Mouse (Mus musculus) embryonic fibroblast, embryonic 13.5 days (primary cell): ENCODE measurements around the gene Krt7. TPM values are rescaled to one million over a fixed set of nuclear protein-coding genes. Genes with fewer than 3 reads are reported as not detected.

ENCODE experiments used
- H3K27ac ChIP-seq: 2 replicates; pipeline ENCODE4 v1.5.1; 2012; ENCODE audit warnings: low read length, control low read depth, inconsistent platforms; ENCODE audit not compliant: insufficient read depth
- H3K4me1 ChIP-seq: 2 replicates; pipeline ENCODE4 v1.6.1; 2011; ENCODE audit warnings: low read length; ENCODE audit not compliant: control insufficient read depth, insufficient read depth
- H3K4me3 ChIP-seq: 2 replicates; pipeline ENCODE4 v1.5.1; 2011; ENCODE audit warnings: mild to moderate bottlenecking, control low read depth, low read length; ENCODE audit not compliant: insufficient read depth
- CTCF ChIP-seq: IDR thresholded peaks from 2 replicates; pipeline ENCODE4 v1.5.1; 2011; ENCODE audit warnings: mild to moderate bottlenecking, control low read depth, low read length, moderate library complexity, borderline replicate concordance; ENCODE audit not compliant: insufficient read depth
- POLR2A ChIP-seq: IDR thresholded peaks from 2 replicates; pipeline ENCODE4 v1.6.1; 2011; ENCODE audit warnings: low read depth, mild to moderate bottlenecking, control low read depth, low read length, moderate library complexity
- polyA plus RNA-seq: library from polyadenylated mRNA; stranded (reverse); fragments of >200 nt; gene quantifications from 2 replicates; pipeline ENCODE4 v1.2.4, GENCODE M21; 2011; ENCODE audit warnings: low read depth; ENCODE audit not compliant: missing spikeins, insufficient read length

Krt7 gene
- polyA plus RNA-seq, 1 experiment, result 0.98 TPM

GRCm38 (mm10) chr15:101424914-101425313, 14.1 kb downstream of the Krt7 start:
- no peak overlapping the region for H3K4me3 ChIP-seq
- TF ChIP-seq POLR2A, result no peak
- TF ChIP-seq CTCF, result no peak
- no peak overlapping the region for H3K27ac ChIP-seq
- no peaks in the 10 kb centered on the region for H3K4me1 ChIP-seq

- Histone ChIP-seq H3K4me1 (no peaks in the 10 kb centered on the region; the same call in 1 of the 2 replicates), H3K27ac (no peak overlapping the region), H3K4me3 (no peak overlapping the region)
- no peak for TF ChIP-seq POLR2A
These were observed 25.8 kb downstream of the Krt7 start for GRCm38 (mm10) chr15:101436611-101437010.

- Histone ChIP-seq H3K27ac (no peak within 1 kb of the TSS), H3K4me1 (no peaks in the 10 kb centered on the region; the same call in 1 of the 2 replicates), H3K4me3 (no peak within 1 kb of the TSS)
- no peak for TF ChIP-seq POLR2A
- no peak for TF ChIP-seq CTCF
These were observed 27.7 kb downstream of the Krt7 start, which contains the start of gene Krt87 for GRCm38 (mm10) chr15:101438555-101438954. Krt87 (minus strand) TSS chr15:101438804.

GRCm38 (mm10) chr15:101440837-101441236, 30.0 kb downstream of the Krt7 start:
- Histone ChIP-seq H3K27ac (no peak overlapping the region), H3K4me3 (no peak overlapping the region), H3K4me1 (no peaks in the 10 kb centered on the region; the same call in 1 of the 2 replicates)
- TF ChIP-seq POLR2A (no peak), CTCF (no peak)

GRCm38 (mm10) chr15:101446572-101446971, 35.7 kb downstream of the Krt7 start:
- Histone ChIP-seq H3K4me1 (no peaks in the 10 kb centered on the region), H3K4me3 (no peak overlapping the region), H3K27ac (no peak overlapping the region)
- no peak for TF ChIP-seq POLR2A
- TF ChIP-seq CTCF, result no peak

GRCm38 (mm10) chr15:101447444-101447843, 36.6 kb downstream of the Krt7 start, which contains the start of gene Krt88:
Krt88 (plus strand) TSS chr15:101447744.
- Histone ChIP-seq H3K27ac (no peak within 1 kb of the TSS), H3K4me1 (no peaks in the 10 kb centered on the region), H3K4me3 (no peak within 1 kb of the TSS)
- TF ChIP-seq POLR2A (no peak), CTCF (no peak)

GRCm38 (mm10) chr15:101453093-101453736, 42.4 kb downstream of the Krt7 start:
- H3K4me1 ChIP-seq, result peaks cover 3% of the 10 kb centered on the region; the same call in 1 of the 2 replicates
- no peak overlapping the region for H3K4me3 ChIP-seq
- no peak overlapping the region for H3K27ac ChIP-seq
- no peak for TF ChIP-seq POLR2A
- peak; percentile 36; the same call in 1 of the 2 replicates for TF ChIP-seq CTCF

- TF ChIP-seq CTCF (no peak), POLR2A (no peak)
- Histone ChIP-seq H3K4me3 (no peak overlapping the region), H3K4me1 (peaks cover 3% of the 10 kb centered on the region; the same call in 1 of the 2 replicates), H3K27ac (0 out of 2 replicates have a peak overlapping the region, but pooled peaks have one; percentile 16)
These were observed 43.9 kb downstream of the Krt7 start for GRCm38 (mm10) chr15:101454774-101455173.

- Histone ChIP-seq H3K4me3 (no peak overlapping the region), H3K27ac (peak overlapping the region; percentile 16; the same call in 1 of the 2 replicates), H3K4me1 (peaks cover 3% of the 10 kb centered on the region; the same call in 1 of the 2 replicates)
- TF ChIP-seq CTCF, result no peak
- TF ChIP-seq POLR2A, result no peak
These were observed 44.4 kb downstream of the Krt7 start for GRCm38 (mm10) chr15:101455292-101455691.

GRCm38 (mm10) chr15:101455891-101456290, 45.0 kb downstream of the Krt7 start:
- Histone ChIP-seq H3K27ac (no peak overlapping the region; the same call in 1 of the 2 replicates), H3K4me1 (peaks cover 3% of the 10 kb centered on the region; the same call in 1 of the 2 replicates), H3K4me3 (no peak overlapping the region)
- TF ChIP-seq CTCF (no peak), POLR2A (no peak)
